Mouse (Mus musculus): ENCODE results near the gene Snx20. TPM values are rescaled to one million over a fixed set of nuclear protein-coding genes. Genes with fewer than 3 reads are reported as not detected.

The Snx20 gene
- polyA plus RNA-seq, 1 experiment = 10.1 TPM

- TF ChIP-seq GATA1 (IDR thresholded peaks at IDR 0.05; ENCODE audit: low read length) = no peak
These were observed 45.7 kb downstream of the Snx20 start for GRCm38 (mm10) chr8:88590226-88590625.

DNA sequence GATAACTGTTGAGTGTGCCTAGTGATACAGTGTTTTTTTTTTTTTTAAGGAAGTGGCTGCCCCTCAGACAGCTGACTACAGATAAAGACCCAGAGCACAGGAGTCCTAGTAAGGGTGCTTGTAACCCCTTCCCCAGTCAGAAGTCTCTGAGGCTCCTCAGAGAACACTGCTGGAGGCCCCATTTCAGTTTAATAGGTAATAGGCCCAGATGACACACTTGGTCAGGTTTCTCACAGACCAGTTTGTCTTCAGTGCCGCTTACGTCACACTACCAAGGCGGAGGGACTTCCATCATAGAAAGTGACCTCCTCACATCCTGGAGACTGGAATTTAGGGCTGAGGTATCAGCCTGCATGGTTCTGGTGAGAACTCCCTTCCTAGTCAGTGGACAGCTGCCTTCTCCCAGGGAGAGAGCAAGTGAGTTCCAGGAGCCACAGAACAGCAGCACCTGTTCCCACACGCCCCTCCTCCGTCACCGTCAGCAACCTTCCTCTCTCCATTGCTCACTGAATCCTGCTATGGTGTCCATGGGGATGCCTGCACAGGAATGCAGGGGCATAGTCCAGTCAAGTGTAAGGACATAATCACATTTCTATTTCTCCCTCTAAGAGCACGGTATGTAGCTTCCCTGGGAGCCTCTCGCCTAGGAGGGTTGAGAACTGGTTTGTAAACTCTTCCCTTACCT, 47.6 kb downstream of the Snx20 start:
- no peak for TF ChIP-seq GATA1 (IDR thresholded peaks at IDR 0.05; ENCODE audit: low read length)

- TF ChIP-seq GATA1 (IDR thresholded peaks at IDR 0.05; ENCODE audit: low read length) = no peak
These were observed 52.1 kb downstream of the Snx20 start for GRCm38 (mm10) chr8:88583863-88584262.

DNA sequence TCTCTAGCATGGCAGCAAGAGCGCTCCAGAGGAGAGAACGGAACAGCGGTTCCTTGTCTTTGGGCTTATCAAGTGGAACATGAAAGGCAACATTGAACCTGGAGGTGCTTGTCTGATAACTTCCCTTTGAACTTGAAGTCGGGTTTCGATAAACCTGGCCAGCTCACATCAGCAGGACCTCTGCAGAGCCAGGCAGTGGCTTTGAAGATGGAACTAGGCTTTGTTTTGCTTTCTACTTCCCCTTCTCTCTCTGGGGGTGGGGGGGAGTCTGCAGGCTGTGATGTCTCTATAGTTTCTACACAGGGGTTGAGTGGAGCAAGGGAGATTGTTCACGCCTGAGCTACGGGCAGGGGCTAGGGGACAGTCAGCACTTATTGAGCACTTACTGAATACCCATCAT, 55.1 kb downstream of the Snx20 start:
- no peak for TF ChIP-seq GATA1 (IDR thresholded peaks at IDR 0.05; ENCODE audit: low read length)

DNA sequence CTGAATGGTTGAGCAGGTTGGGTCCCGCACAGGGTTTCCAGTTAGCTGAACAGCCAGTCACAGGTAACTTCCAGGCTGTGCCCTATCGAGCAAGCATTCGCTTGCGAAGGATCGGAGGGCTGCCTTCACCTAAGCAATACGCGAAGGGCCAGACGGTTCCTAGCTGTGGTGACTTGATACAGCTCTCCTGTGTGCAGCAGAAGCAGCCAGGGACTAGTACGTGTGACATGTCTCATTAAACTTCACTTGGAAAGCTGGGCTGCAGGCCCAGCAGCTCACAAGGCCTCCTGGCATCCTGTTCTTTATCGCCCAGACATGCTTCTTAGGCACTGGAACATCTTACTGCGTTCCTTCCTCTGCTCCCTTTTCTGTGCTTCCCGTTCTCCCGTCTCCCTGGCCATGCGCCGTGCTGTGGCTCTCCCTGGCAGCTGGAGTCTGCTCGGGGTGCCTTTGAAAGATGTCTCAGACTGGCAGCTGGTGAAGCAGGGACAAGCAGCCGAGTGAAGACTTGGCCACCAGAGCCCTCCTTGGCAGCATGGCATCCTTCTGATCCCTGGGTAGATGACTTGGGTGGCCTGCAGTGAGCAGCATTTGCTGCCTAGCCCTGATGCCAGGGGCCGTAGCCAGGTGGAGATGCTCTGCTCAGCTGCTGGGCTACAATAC, 56.1 kb downstream of the Snx20 start:
- TF ChIP-seq GATA1 (IDR thresholded peaks at IDR 0.05; ENCODE audit: low read length) = no peak

GRCm38 (mm10) chr8:88579246-88579645, 56.7 kb downstream of the Snx20 start:
- no peak for TF ChIP-seq GATA1 (IDR thresholded peaks at IDR 0.05; ENCODE audit: low read length)

DNA sequence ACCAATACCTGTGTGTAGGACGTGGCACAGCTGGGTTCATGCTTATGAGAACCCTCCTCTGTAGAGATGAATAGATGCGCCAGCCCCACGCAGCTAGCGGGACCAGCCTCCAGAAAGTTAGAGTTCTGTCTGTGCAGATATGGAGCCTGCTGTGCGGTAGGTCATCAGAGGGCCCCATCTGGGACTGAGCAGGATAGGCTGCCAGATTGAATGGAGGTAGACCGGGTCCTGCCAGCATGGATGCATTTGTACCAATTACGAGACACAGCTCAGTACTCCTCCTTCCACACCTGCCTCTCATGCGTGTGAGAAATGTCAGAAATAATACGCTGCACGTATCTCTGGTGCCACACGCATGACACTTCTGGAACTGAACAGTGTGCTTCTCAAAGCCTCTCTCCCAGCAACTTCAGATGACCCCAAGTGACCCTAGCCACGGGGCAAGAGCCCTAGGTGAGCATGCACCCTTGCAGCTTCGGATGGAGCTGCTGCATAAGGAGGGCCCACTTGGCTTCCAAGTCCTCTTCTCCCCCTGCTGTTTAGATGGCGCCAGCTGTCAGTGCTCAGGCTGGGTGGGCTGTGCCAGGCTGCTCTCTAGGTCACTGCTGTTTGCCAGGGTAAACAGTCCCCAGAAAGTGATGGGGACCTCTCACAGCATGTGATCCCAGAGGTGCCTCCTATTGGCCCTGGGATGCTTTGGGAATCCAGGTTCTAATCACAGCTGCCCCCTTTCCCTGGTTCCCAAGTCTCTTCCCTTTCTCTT, 57.3 kb downstream of the Snx20 start:
- no peak for TF ChIP-seq GATA1 (IDR thresholded peaks at IDR 0.05; ENCODE audit: low read length)

DNA sequence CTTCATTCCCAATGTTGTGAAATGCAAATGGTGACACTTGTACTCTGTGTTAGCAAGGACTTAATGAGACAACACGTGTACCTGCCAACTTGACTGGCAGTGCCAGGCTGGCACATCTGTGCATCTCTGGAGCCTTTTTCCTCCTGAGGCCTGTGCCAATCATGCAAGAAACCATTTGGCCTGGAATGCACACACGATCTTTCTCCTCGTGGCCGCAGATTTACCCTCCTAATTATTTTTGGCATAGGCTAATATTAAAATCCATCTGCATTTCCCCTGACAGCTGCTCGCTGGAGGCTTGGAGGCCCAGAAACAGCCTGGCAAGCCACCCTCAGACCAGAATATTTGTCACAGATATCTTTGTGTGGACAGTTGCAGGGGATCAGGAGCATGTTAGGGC, 58.3 kb downstream of the Snx20 start:
- TF ChIP-seq GATA1 (IDR thresholded peaks at IDR 0.05; ENCODE audit: low read length) = no peak

Other genes with a start within 250 kb of the Snx20 start
- not detected in 2 replicates for gene Nkd1, start 114.8 kb downstream of the Snx20 start, polyA plus RNA-seq (2012)
- gene Nod2, start 11.2 kb upstream of the Snx20 start, polyA plus RNA-seq (2012) = not detected in 2 replicates
- 0.41 and 0.50 TPM in 2 replicates for gene Cyld, start 60.9 kb upstream of the Snx20 start, polyA plus RNA-seq (2012)